Mouse (Mus musculus) limb, embryonic 15.5 days (tissue): ENCODE measurements around the gene Ltb4r1. TPM values are rescaled to one million over a fixed set of nuclear protein-coding genes. Genes with fewer than 3 reads are reported as not detected.
A peak's percentile ranks its signal among the peaks of the same experiment; 100 is the strongest.

ENCODE experiments used
- ATAC-seq: fragments of 200-750 bp; cut with Nextera tagmentation; 2 replicates; pipeline ENCODE4 v1.8.0; 2017; ENCODE audit warnings: low read depth, moderate TSS enrichment; ENCODE audit not compliant: insufficient number of reproducible peaks, low FRiP score, low TSS enrichment
- H3K27ac ChIP-seq: fragments of 300-500 bp; sonication (generic); 2 replicates; pipeline ENCODE4 v1.5.1; 2015; ENCODE audit warnings: moderate library complexity, mild to moderate bottlenecking, inconsistent platforms
- H3K27me3 ChIP-seq: fragments of 300-500 bp; sonication (generic); 2 replicates; pipeline ENCODE4 v1.6.1; 2015; ENCODE audit warnings: inconsistent platforms
- H3K36me3 ChIP-seq: fragments of 300-500 bp; sonication (generic); 2 replicates; pipeline ENCODE4 v1.6.1; 2015; ENCODE audit warnings: inconsistent platforms
- H3K4me1 ChIP-seq: fragments of 300-500 bp; sonication (generic); 2 replicates; pipeline ENCODE4 v1.6.1; 2015; ENCODE audit warnings: inconsistent platforms
- H3K4me2 ChIP-seq: fragments of 300-500 bp; sonication (generic); 2 replicates; pipeline ENCODE4 v1.6.1; 2015; ENCODE audit warnings: mild to moderate bottlenecking, inconsistent platforms
- H3K4me3 ChIP-seq: fragments of 300-500 bp; sonication (generic); 2 replicates; pipeline ENCODE4 v1.5.1; 2015; ENCODE audit warnings: mild to moderate bottlenecking, inconsistent platforms
- H3K9ac ChIP-seq: fragments of 300-500 bp; sonication (generic); 2 replicates; pipeline ENCODE4 v1.6.1; 2015; ENCODE audit warnings: inconsistent platforms
- H3K9me3 ChIP-seq: fragments of 300-500 bp; sonication (generic); 2 replicates; pipeline ENCODE4 v1.6.1; 2016; ENCODE audit warnings: inconsistent platforms
- WGBS: fragments of 180-500 bp; shearing (Covaris S2); methylation state at CpG from one replicate; pipeline ENCODE4 v1.1.7; 2015; 5-methylcytosine and 5-hydroxymethylcytosine counted together
- polyA plus RNA-seq: library from polyadenylated mRNA; unstranded; fragments of >200 nt; fragmentation: Nextera tagmentation; extraction: Ambion mirVana; gene quantifications from 2 replicates; pipeline ENCODE4 v1.2.1, GENCODE M21; 2015

Gene Ltb4r1
- polyA plus RNA-seq, 1 experiment from 2014 or later = 1.2 TPM

- H3K4me1 ChIP-seq = no peaks in the 10 kb centered on the region
- H3K9me3 ChIP-seq = no peaks in the 10 kb centered on the region
- H3K4me3 ChIP-seq = no peak overlapping the region
- no peak for ATAC-seq
- H3K9ac ChIP-seq = no peak overlapping the region
- H3K36me3 ChIP-seq = no peaks in the 10 kb centered on the region
- H3K27ac ChIP-seq = no peak overlapping the region
- no peak overlapping the region for H3K4me2 ChIP-seq
- H3K27me3 ChIP-seq = no peaks in the 10 kb centered on the region
- 68% methylated on average over 8 of the region's 8 CpGs for WGBS
Observed at GRCm38 (mm10) chr14:55727889-55728685, 37.7 kb upstream of the Ltb4r1 start.

GRCm38 (mm10) chr14:55730116-55730515 is 35.6 kb upstream of the Ltb4r1 start:
- Histone ChIP-seq H3K27me3 (no peaks in the 10 kb centered on the region), H3K9ac (no peak overlapping the region), H3K4me1 (no peaks in the 10 kb centered on the region), H3K4me3 (no peak overlapping the region), H3K36me3 (no peaks in the 10 kb centered on the region), H3K4me2 (no peak overlapping the region), H3K9me3 (no peaks in the 10 kb centered on the region), H3K27ac (no peak overlapping the region)
- no peak for ATAC-seq
- WGBS = 83% methylated on average over 7 of the region's 7 CpGs

GRCm38 (mm10) chr14:55730531-55731032 is 35.2 kb upstream of the Ltb4r1 start:
- H3K4me1 ChIP-seq = no peaks in the 10 kb centered on the region
- H3K9me3 ChIP-seq = no peaks in the 10 kb centered on the region
- H3K9ac ChIP-seq = no peak overlapping the region
- no peaks in the 10 kb centered on the region for H3K36me3 ChIP-seq
- no peaks in the 10 kb centered on the region for H3K27me3 ChIP-seq
- no peak overlapping the region for H3K4me2 ChIP-seq
- 77% methylated on average over 7 of the region's 7 CpGs for WGBS
- no peak overlapping the region for H3K27ac ChIP-seq
- ATAC-seq = no peak
- H3K4me3 ChIP-seq = no peak overlapping the region

- Histone ChIP-seq H3K4me3 (no peak overlapping the region), H3K9ac (no peak overlapping the region), H3K27ac (no peak overlapping the region), H3K4me2 (no peak overlapping the region), H3K9me3 (no peaks in the 10 kb centered on the region), H3K4me1 (no peaks in the 10 kb centered on the region), H3K27me3 (no peaks in the 10 kb centered on the region), H3K36me3 (peaks cover 6% of the 10 kb centered on the region)
- no peak for ATAC-seq
- 69% methylated on average over 10 of the region's 10 CpGs for WGBS
Observed at GRCm38 (mm10) chr14:55733889-55734288, 31.9 kb upstream of the Ltb4r1 start.

GRCm38 (mm10) chr14:55734869-55735268 is 30.9 kb upstream of the Ltb4r1 start:
- no peak for ATAC-seq
- peaks cover 16% of the 10 kb centered on the region for H3K36me3 ChIP-seq
- H3K4me2 ChIP-seq = no peak overlapping the region
- no peak overlapping the region for H3K27ac ChIP-seq
- no peak overlapping the region for H3K9ac ChIP-seq
- no peaks in the 10 kb centered on the region for H3K9me3 ChIP-seq
- H3K27me3 ChIP-seq = no peaks in the 10 kb centered on the region
- no peak overlapping the region for H3K4me3 ChIP-seq
- H3K4me1 ChIP-seq = no peaks in the 10 kb centered on the region
- 71% methylated on average over 7 of the region's 7 CpGs for WGBS

GRCm38 (mm10) chr14:55735334-55735733 is 30.4 kb upstream of the Ltb4r1 start:
- Histone ChIP-seq H3K27me3 (no peaks in the 10 kb centered on the region), H3K9me3 (no peaks in the 10 kb centered on the region), H3K27ac (no peak overlapping the region), H3K4me1 (no peaks in the 10 kb centered on the region), H3K4me2 (no peak overlapping the region), H3K36me3 (peaks cover 21% of the 10 kb centered on the region), H3K4me3 (no peak overlapping the region), H3K9ac (no peak overlapping the region)
- 69% methylated on average over 3 of the region's 3 CpGs for WGBS
- no peak for ATAC-seq

GRCm38 (mm10) chr14:55735758-55736157 is 30.0 kb upstream of the Ltb4r1 start:
- H3K4me1 ChIP-seq = no peaks in the 10 kb centered on the region
- H3K9me3 ChIP-seq = no peaks in the 10 kb centered on the region
- H3K27ac ChIP-seq = no peak overlapping the region
- no peaks in the 10 kb centered on the region for H3K27me3 ChIP-seq
- H3K9ac ChIP-seq = no peak overlapping the region
- no peak overlapping the region for H3K4me2 ChIP-seq
- ATAC-seq = no peak
- peaks cover 25% of the 10 kb centered on the region for H3K36me3 ChIP-seq
- WGBS = 75% methylated on average over 4 of the region's 4 CpGs
- H3K4me3 ChIP-seq = no peak overlapping the region

- no peak overlapping the region for H3K9ac ChIP-seq
- H3K4me3 ChIP-seq = no peak overlapping the region
- no peak overlapping the region for H3K4me2 ChIP-seq
- H3K36me3 ChIP-seq = peaks cover 39% of the 10 kb centered on the region
- ATAC-seq = no peak
- no peak overlapping the region for H3K27ac ChIP-seq
- H3K4me1 ChIP-seq = no peaks in the 10 kb centered on the region
- no peaks in the 10 kb centered on the region for H3K9me3 ChIP-seq
- 82% methylated on average over 9 of the region's 9 CpGs for WGBS
- no peaks in the 10 kb centered on the region for H3K27me3 ChIP-seq
Observed at GRCm38 (mm10) chr14:55737086-55737687, 28.6 kb upstream of the Ltb4r1 start.

- 20% methylated on average over 10 of the region's 10 CpGs for WGBS
- Histone ChIP-seq H3K9me3 (no peaks in the 10 kb centered on the region), H3K27me3 (no peaks in the 10 kb centered on the region), H3K27ac (no peak overlapping the region), H3K4me2 (peak overlapping the region; percentile 45), H3K4me3 (peak overlapping the region; percentile 15; the same call in 1 of the 2 replicates), H3K36me3 (peaks cover 48% of the 10 kb centered on the region), H3K9ac (no peak overlapping the region), H3K4me1 (peaks cover 32% of the 10 kb centered on the region)
- ATAC-seq = peak; percentile 49; the same call in 1 of the 2 replicates
Observed at GRCm38 (mm10) chr14:55743711-55744110, 22.1 kb upstream of the Ltb4r1 start.

- Histone ChIP-seq H3K36me3 (peaks cover 47% of the 10 kb centered on the region), H3K9ac (peak within 1 kb of the TSS; percentile 67), H3K27ac (peak within 1 kb of the TSS; percentile 65), H3K9me3 (no peaks in the 10 kb centered on the region), H3K4me1 (peaks cover 32% of the 10 kb centered on the region), H3K4me3 (peak within 1 kb of the TSS; percentile 89), H3K4me2 (peak within 1 kb of the TSS; percentile 90), H3K27me3 (no peaks in the 10 kb centered on the region)
- peak; percentile 81 for ATAC-seq
- WGBS = 1% methylated on average over 48 of the region's 48 CpGs
Observed at GRCm38 (mm10) chr14:55745180-55745860, 20.4 kb upstream of the Ltb4r1 start, which contains the start of the genes Dhrs1 and Nop9. TSS of gene Dhrs1 (minus strand) at chr14:55745690. TSS of gene Nop9 (plus strand) at chr14:55745693.

GRCm38 (mm10) chr14:55745861-55746237 is 19.9 kb upstream of the Ltb4r1 start:
- Histone ChIP-seq H3K4me2 (peak overlapping the region; percentile 90), H3K36me3 (peaks cover 47% of the 10 kb centered on the region), H3K9me3 (no peaks in the 10 kb centered on the region), H3K4me1 (peaks cover 32% of the 10 kb centered on the region), H3K9ac (peak overlapping the region; percentile 67), H3K27me3 (no peaks in the 10 kb centered on the region), H3K27ac (peak overlapping the region; percentile 65), H3K4me3 (peak overlapping the region; percentile 89)
- under 1% methylated on average over 31 of the region's 31 CpGs for WGBS
- no peak for ATAC-seq
